Mouse (Mus musculus) liver, adult 2 months (tissue): Measurements from ENCODE around the gene Barx2.
A peak's percentile ranks its signal among the peaks of the same experiment; 100 is the strongest.

ENCODE experiments used
- CTCF ChIP-seq: fragments of 200-500 bp; IDR thresholded peaks from 2 replicates; pipeline ENCODE4 v1.5.1; 2011; ENCODE audit warnings: low read depth, low read length, control low read depth
- POLR2A ChIP-seq: fragments of 200-500 bp; IDR thresholded peaks from 2 replicates; pipeline ENCODE4 v1.6.1; 2011; ENCODE audit warnings: low read length, control low read depth; ENCODE audit not compliant: insufficient read depth; ENCODE audit errors: extremely low read depth

GRCm38 (mm10) chr9:31808753-31809152, 104.5 kb downstream of the Barx2 start:
- TF ChIP-seq POLR2A = no peak
- TF ChIP-seq CTCF = 0 out of 2 replicates have a peak, but pooled peaks have one; percentile 22
